Mouse (Mus musculus): ENCODE data around the gene Lpcat2b.

Gene Lpcat2b

GRCm38 (mm10) chr5:107449620-107450019 is 18.3 kb downstream of the Lpcat2b start:
- no peak for DNase-seq

DNA sequence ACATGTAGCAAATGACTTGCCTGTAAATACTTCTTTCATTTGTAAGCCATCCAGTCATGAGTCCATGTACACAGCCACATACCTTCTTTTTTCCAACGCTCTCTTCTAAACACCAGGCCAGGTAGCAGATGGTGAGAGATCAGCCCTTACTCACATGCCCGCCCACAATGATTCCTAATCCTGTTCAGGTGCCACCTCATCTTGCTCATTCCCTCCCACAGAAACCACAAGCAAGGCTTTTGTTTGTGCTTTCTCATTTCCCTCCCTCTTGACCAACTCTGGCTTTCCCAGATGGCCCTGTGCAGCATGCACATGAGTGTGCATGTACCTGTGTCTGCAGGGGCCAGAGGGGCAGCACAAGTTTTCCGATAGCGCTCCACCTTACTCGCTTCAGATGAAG is 18.9 kb downstream of the Lpcat2b start:
- DNase-seq = no peak

DNA sequence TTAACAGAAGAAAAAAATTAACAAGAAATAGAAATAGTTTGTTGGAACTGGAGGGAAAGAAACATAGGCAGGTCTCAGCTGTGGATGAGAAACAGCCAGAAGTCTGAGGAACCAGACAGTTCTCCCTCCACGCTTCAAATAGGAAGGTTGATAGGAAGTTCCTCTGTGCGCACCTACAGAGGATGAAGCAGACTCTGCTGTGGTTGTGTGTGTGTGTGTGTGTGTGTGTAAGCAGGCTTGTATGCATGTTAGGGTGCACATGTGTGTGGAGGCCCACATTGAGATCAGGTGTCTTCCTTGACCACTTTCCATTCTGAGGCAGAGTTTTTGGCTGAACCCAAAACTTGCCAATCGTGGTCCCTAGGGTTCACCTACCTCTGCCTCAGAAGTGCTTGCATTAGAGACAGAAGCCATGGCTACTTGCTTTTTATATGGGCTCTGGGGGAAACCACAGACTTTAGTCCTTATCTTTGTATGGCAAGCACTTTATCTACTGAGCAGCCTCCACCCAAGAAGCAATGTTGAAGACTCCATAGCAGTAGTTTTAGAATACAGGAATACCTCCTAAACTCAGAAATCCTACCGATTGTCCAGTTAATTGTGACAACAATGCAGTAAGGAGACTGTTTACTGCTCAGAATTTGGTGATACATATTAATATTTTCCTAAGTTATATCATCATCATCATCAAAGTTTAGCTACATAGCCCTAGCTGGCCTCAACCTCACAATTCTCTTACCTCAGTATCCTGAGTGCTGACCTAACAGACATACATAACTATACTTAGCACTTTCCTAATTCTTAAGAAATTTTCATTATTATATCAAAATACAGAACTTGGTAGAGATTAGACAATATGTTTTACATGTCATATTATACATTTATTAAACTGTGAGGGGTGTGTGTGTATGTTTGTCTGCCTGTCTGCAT is 31.1 kb downstream of the Lpcat2b start:
- DNase-seq = no peak

- DNase-seq = no peak
These were observed 35.2 kb downstream of the Lpcat2b start for GRCm38 (mm10) chr5:107466501-107466900.

DNA sequence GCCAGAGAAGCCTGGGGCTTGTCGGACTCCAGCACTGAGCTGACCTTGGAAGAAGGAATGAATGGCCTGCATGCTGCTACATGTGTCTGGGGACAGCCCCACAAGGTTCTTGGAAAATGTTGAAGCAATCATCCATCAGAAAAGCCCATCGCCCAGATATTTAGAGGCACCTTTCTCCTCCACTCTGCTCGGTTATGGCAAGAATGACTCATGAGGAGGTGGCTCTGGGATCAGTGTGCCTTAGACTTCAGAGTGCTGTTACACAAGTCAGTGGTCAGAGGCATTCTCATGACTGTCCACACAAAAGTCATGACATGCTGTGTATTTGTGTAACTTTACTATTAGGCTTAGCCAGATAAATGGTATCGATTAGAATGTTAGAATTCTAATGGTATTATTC is 35.7 kb downstream of the Lpcat2b start:
- no peak for DNase-seq

DNA sequence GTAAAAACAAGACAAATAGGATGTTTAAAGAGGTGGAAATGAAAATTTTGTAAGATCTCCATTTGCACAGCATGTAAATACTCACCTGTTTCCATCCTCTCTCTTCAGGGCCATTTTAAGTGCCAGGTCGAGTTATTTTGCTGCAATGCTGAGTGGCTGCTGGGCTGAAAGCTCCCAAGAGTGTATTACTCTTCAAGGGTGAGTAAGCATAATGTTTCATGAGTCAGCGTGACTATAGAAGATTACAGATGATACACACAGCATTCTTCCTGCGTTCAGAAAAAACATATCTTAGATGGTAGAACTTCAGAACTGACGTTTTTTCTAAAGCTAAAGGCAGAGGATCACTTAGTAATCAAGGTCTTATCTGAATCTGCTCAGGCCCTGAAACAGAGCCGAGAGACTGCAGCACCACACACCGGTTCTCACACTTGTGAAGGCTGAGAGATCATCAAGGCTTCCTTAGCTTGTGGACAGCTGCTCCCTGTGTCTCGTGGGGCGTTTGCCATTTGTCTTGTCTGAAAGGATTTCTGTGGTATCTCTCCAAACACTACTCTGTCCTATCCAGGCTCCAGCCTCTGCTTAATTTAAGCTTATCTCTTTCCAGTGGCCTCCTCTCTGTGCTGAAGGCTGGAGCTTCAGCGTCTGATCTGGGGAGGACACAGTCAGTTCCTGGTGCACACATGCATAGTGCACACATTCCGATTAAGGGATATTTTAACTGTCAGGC is 39.4 kb downstream of the Lpcat2b start:
- DNase-seq = no peak

DNA sequence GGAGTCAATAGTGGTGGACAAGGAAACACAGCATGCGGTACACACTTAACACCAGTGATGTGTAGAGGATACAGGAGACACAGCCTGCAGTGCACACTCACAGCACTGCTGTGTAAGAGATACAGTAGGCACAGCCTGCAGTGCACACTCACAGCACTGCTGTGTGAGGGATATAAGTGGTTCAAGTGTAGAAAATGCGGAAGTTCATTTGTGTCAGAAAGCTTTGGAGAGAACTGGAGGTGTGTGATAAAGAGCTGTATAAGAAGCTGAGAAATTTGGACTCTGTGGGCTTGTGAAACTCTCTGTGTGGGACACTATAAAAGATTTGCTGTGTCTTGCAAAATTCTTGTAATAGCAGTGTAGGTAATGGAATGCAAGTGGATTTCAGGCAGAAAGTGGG is 48.8 kb downstream of the Lpcat2b start:
- no peak for DNase-seq

All from thymus, postnatal 25 days (tissue).